Mouse (Mus musculus): Measurements from ENCODE around the gene Ror1.

DNA sequence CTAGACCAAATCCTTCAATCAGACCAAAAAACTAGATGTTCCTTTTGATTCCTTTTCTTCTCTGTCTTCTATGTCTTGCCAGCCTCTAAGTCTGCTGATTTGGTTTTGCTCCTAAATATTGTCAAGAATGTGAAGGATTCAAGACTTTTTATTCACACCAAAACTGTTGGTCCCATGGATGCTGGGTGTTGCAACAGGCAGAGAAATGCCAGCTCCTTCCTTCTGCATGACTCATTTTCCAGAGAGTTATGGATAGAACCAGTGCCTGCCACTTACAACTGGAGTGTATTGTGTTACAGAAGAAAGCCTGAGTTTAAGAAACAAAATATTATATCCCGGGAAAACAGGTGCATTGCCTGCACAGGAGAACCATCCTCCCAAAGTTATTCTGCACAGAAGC, 55.2 kb downstream of the Ror1 start:
- TF ChIP-seq MAX (IDR thresholded peaks at IDR 0.05; ENCODE audit: low read depth), result no peak
- no peak for TF ChIP-seq POLR2A (IDR thresholded peaks at IDR 0.05; ENCODE audit: insufficient read length, low read depth)
- no peak for TF ChIP-seq USF1 (IDR thresholded peaks at IDR 0.05; ENCODE audit: low read depth)
- TF ChIP-seq MYOG (IDR thresholded peaks at IDR 0.05; ENCODE audit: control insufficient read depth in 1 of 3, insufficient read depth in 1 of 3, insufficient read length in 2 of 3, low read depth in 2 of 3), result no peak
- no peak for TF ChIP-seq E2F4 (IDR thresholded peaks at IDR 0.05; ENCODE audit: insufficient read depth)
